Mouse (Mus musculus) kidney, postnatal 0 days (tissue): ENCODE data around the gene Creb3l1. TPM values are rescaled to one million over a fixed set of nuclear protein-coding genes. Genes with fewer than 3 reads are reported as not detected.

ENCODE experiments used
- ATAC-seq: fragments of 200-750 bp; cut with Nextera tagmentation; replicated peaks from 2 replicates; pipeline ENCODE4 v1.8.0; 2017; ENCODE audit warnings: low read depth, moderate number of reproducible peaks, moderate TSS enrichment, moderate library complexity; ENCODE audit not compliant: low FRiP score
- DNase-seq: peaks from one replicate; pipeline ENCODE4 v3.0.0-alpha.2; 2016; ENCODE audit warnings: low spot score
- H3K27ac ChIP-seq: fragments of 300-500 bp; sonication (generic); 2 replicates; pipeline ENCODE4 v1.5.1; 2014; ENCODE audit warnings: mild to moderate bottlenecking
- H3K27me3 ChIP-seq: fragments of 300-500 bp; sonication (generic); 2 replicates; pipeline ENCODE4 v1.6.1; 2014; ENCODE audit warnings: low read length, mixed read lengths; ENCODE audit not compliant: insufficient read depth
- H3K36me3 ChIP-seq: fragments of 300-500 bp; sonication (generic); 2 replicates; pipeline ENCODE4 v1.6.1; 2014; ENCODE audit warnings: low read length, mixed read lengths; ENCODE audit not compliant: insufficient read depth
- H3K4me1 ChIP-seq: fragments of 300-500 bp; sonication (generic); replicated peaks from 2 replicates; pipeline ENCODE4 v1.6.1; 2014; ENCODE audit warnings: antibody characterized with exemption, low read length, mixed read lengths; ENCODE audit not compliant: insufficient read depth
- H3K4me2 ChIP-seq: fragments of 300-500 bp; sonication (generic); 2 replicates; pipeline ENCODE4 v1.6.1; 2014; ENCODE audit warnings: mild to moderate bottlenecking, low read length, moderate library complexity, mixed read lengths
- H3K4me3 ChIP-seq: fragments of 300-500 bp; sonication (generic); replicated peaks from 2 replicates; pipeline ENCODE4 v1.5.1; 2014; ENCODE audit warnings: low read depth, low read length
- H3K9ac ChIP-seq: fragments of 300-500 bp; sonication (generic); 2 replicates; pipeline ENCODE4 v1.6.1; 2014; ENCODE audit warnings: low read depth, low read length
- H3K9me3 ChIP-seq: fragments of 300-500 bp; sonication (generic); replicated peaks from 2 replicates; pipeline ENCODE4 v1.6.1; 2016; ENCODE audit warnings: low read length, inconsistent platforms, mixed read lengths
- CTCF ChIP-seq: IDR thresholded peaks from 2 replicates; pipeline ENCODE4 v1.5.1; 2016; ENCODE audit warnings: antibody characterized with exemption, low read depth, mild to moderate bottlenecking, moderate library complexity
- WGBS: fragments of 180-500 bp; shearing (Covaris S2); extraction: QIAGEN DNeasy Blood & Tissue Kit; methylation state at CpG from one replicate; pipeline ENCODE4 v1.1.7; 2014; 5-methylcytosine and 5-hydroxymethylcytosine counted together
- polyA plus RNA-seq: library from polyadenylated mRNA; unstranded; fragments of >200 nt; fragmentation: Nextera tagmentation; extraction: Ambion mirVana; gene quantifications from 2 replicates; pipeline ENCODE4 v1.2.1, GENCODE M21; 2015

Creb3l1 gene
- polyA plus RNA-seq, 1 experiment from 2014 or later = 9.3 TPM

DNA sequence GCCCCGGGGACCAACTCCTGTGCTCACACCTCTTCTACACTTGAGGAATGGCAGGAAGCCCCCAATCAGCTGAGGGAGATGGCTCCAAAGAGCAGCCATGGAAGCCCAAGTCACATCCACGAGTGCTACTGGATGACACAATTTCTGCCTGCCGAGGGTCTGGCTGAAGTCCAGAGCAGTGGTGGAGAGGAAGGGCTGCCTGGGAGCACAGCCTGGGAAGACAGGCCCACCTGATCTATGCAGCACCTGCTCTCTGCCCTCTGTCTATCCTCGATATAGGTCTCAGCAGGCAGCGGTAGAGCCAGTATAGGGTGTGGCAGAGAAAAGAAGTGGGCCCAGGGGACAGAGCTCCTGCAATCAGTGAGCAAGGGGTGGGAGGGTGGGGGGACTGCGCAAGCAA lies 77.5 kb downstream of the Creb3l1 start:
- peaks cover 39% of the 10 kb centered on the region for H3K4me1 ChIP-seq
- H3K9me3 ChIP-seq = no peaks in the 10 kb centered on the region
- ATAC-seq (no peak), DNase-seq (no peak)
- no peak overlapping the region for H3K4me2 ChIP-seq
- no peak overlapping the region for H3K27ac ChIP-seq
- TF ChIP-seq CTCF = no peak
- no peaks in the 10 kb centered on the region for H3K27me3 ChIP-seq
- H3K4me3 ChIP-seq = no peak overlapping the region
- no peak overlapping the region for H3K9ac ChIP-seq
- WGBS = 56% methylated on average over 6 of the region's 6 CpGs
- no peaks in the 10 kb centered on the region for H3K36me3 ChIP-seq

GRCm38 (mm10) chr2:91945483-91945882 lies 78.8 kb downstream of the Creb3l1 start, which contains the start of gene Gm9821:
Gm9821 (plus strand) TSS chr2:91945703.
- Histone ChIP-seq H3K9ac (no peak within 1 kb of the TSS), H3K4me1 (peaks cover 36% of the 10 kb centered on the region), H3K4me3 (no peak within 1 kb of the TSS), H3K27ac (no peak within 1 kb of the TSS), H3K27me3 (no peaks in the 10 kb centered on the region), H3K9me3 (no peaks in the 10 kb centered on the region), H3K4me2 (no peak within 1 kb of the TSS), H3K36me3 (no peaks in the 10 kb centered on the region)
- no peak for DNase-seq
- TF ChIP-seq CTCF = no peak
- no peak for ATAC-seq
- 73% methylated on average over 18 of the region's 18 CpGs for WGBS

- H3K27ac ChIP-seq = no peak overlapping the region
- WGBS = 42% methylated on average over 13 of the region's 13 CpGs
- H3K9me3 ChIP-seq = no peaks in the 10 kb centered on the region
- H3K36me3 ChIP-seq = peaks cover 7% of the 10 kb centered on the region; the same call in 1 of the 2 replicates
- peak; percentile 95 for TF ChIP-seq CTCF
- H3K9ac ChIP-seq = no peak overlapping the region
- H3K4me2 ChIP-seq = no peak overlapping the region
- peak; percentile 80 for DNase-seq
- H3K27me3 ChIP-seq = no peaks in the 10 kb centered on the region
- peaks cover 24% of the 10 kb centered on the region for H3K4me1 ChIP-seq
- H3K4me3 ChIP-seq = no peak overlapping the region
- peak; percentile 29; the same call in 1 of the 2 replicates for ATAC-seq
Measured at GRCm38 (mm10) chr2:91944170-91944950, 79.9 kb downstream of the Creb3l1 start.

DNA sequence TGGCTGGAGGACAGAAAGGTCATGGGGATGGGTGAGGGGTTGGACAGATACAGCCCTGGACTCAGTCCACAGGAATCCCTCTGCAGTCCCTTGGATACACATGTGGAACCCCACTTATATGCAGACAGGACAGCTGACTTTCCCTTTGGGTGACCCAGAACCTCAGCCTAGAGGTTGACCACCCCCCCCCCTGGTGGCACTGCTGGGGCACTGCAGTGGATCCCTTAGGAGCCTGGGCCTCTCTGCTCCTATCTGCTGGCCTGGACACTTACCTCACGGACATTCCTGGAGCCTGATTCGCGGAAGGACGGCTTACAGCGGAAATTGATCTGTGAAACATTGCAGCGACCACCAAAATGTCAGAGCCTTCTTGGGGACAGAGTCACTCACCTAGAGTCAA lies 81.9 kb downstream of the Creb3l1 start:
- peaks cover 6% of the 10 kb centered on the region for H3K4me1 ChIP-seq
- no peak for ATAC-seq
- no peak overlapping the region for H3K9ac ChIP-seq
- no peak overlapping the region for H3K27ac ChIP-seq
- no peaks in the 10 kb centered on the region for H3K9me3 ChIP-seq
- DNase-seq = no peak
- TF ChIP-seq CTCF = peak; percentile 58
- 77% methylated on average over 6 of the region's 6 CpGs for WGBS
- no peak overlapping the region for H3K4me2 ChIP-seq
- no peaks in the 10 kb centered on the region for H3K27me3 ChIP-seq
- H3K4me3 ChIP-seq = no peak overlapping the region
- peaks cover 27% of the 10 kb centered on the region for H3K36me3 ChIP-seq

DNA sequence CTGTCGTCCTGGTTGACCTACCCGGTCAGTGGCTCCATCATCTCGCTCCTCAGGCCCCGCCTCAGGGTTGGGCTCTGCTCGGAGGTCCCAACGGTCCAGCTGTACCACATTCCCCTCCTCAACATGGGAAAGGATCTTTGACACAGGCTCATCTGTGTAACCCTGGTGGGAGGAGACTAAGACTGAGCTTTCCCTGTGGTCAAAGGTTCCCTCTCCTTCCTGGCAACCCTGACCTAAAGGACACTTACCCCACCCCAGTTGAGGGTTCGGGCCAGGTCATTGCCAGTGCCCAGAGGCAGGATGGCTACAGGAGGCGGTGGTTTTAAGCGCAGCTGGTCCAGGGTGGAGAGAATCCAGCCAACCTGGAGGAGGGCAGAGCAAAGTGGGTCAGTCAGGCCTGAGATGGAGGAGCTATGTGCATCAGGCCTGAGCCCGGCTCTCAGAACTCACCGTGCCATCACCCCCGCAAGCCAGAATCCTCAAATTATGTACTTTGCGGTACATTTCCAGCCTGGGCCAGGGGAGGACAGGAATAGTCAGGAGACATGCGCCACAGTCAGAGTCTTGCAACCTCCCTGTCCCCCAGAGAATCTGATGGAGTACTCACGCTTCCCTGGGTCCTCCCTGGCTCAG lies 84.9 kb downstream of the Creb3l1 start:
- Histone ChIP-seq H3K27ac (no peak overlapping the region), H3K9ac (no peak overlapping the region), H3K27me3 (no peaks in the 10 kb centered on the region), H3K36me3 (peaks cover 54% of the 10 kb centered on the region), H3K4me2 (no peak overlapping the region), H3K4me1 (peaks cover 2% of the 10 kb centered on the region; the same call in 1 of the 2 replicates), H3K4me3 (no peak overlapping the region), H3K9me3 (no peaks in the 10 kb centered on the region)
- WGBS = 83% methylated on average over 15 of the region's 15 CpGs
- DNase-seq (no peak), ATAC-seq (0 out of 2 replicates have a peak, but pooled peaks have one; percentile 12)
- TF ChIP-seq CTCF = no peak

- Histone ChIP-seq H3K4me1 (peaks cover 15% of the 10 kb centered on the region; the same call in 1 of the 2 replicates), H3K27ac (no peak overlapping the region), H3K4me3 (no peak overlapping the region), H3K9me3 (no peaks in the 10 kb centered on the region), H3K9ac (no peak overlapping the region), H3K27me3 (no peaks in the 10 kb centered on the region), H3K36me3 (peaks cover 58% of the 10 kb centered on the region), H3K4me2 (no peak overlapping the region)
- DNase-seq (no peak), ATAC-seq (no peak)
- no peak for TF ChIP-seq CTCF
- whole genome bisulfite sequencing = 90% methylated on average over 7 of the region's 7 CpGs
Measured at GRCm38 (mm10) chr2:91936154-91936553, 88.1 kb downstream of the Creb3l1 start.
